Mouse (Mus musculus) adrenal gland, adult 8-10 months (tissue): ENCODE measurements around the gene Usp7. TPM values are rescaled to one million over a fixed set of nuclear protein-coding genes. Genes with fewer than 3 reads are reported as not detected.

ENCODE experiments used
- DNase-seq: peaks from one replicate; pipeline ENCODE4 v3.0.0; 2022
- total RNA-seq, 4 experiments: library from RNA; stranded (reverse); gene quantifications; 2 replicates each; pipeline ENCODE4 v1.2.4; 2022

Usp7 gene
- 100 to 1,000 TPM; 105 to 149 (median 127) TPM for total RNA-seq

DNA sequence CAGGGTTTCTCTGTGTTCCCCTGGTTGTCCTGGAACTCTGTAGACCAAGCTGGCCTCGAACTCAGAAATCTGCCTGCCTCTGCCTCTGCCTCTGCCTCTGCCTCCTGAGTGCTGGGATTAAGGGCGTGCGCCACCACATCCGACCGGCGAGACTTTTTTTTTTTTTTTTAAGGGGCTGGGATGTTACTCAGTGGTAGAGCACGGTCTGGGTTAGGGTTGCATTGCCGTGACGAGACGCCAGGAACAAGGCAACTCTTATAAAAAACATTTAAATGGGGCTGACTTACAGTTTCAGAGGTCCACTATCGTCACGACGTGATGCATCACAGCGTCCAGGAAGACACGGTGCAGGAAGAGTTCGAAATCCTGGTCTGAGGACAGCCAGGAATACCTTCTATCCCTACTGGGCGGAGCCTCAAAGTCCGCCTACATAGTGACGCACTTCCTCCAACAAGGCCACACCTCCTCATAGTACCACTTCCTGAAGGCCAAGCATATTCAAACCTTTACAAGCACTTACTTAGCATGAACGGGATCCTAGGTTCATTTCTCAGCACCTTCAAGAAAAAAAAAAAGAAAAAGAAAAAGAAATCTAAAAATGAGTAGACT is at the start of gene Usp7:
TSS of gene Usp7 (minus strand) at position 360 of the 609 bp plus-strand sequence.
- no peak for DNase-seq

DNA sequence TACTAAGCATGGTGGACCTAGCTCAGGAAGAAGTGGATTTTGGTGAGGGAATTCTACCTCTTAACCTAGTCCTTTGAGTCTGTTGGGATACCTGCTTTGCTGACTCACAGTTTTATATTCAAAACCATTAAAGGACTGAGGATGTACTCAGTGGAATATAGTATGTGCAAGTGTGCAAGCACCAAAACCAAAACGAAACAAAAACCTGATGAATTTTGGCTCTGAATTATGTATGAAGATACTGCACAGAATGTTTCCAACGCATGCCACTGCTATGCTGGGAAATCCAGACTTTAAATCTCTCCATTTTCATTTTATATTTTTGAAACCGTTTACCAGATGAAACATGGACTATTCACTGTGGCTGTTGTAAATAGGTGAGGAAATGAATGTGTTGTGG is 48.4 kb upstream of the Usp7 start:
- DNase-seq: no peak

DNA sequence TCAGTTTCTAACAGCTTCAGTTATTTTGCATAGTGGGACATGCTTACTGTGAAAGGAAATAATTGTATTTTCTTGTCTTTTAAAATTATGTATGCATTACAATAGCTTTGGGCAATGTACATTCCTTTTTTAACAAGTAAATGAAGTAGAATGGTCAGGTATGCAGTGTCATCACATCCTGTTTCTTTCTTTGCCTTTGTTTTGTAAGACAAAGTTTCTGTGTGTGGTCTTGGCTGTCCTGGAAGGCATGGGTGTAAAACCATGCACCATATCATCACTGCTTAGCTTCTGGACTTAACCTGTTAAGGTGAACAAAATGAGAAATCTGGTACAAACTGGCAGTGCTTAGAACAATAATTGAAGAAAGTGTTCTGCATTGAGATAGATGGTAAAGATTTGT is 46.8 kb upstream of the Usp7 start:
- DNase-seq: no peak

DNA sequence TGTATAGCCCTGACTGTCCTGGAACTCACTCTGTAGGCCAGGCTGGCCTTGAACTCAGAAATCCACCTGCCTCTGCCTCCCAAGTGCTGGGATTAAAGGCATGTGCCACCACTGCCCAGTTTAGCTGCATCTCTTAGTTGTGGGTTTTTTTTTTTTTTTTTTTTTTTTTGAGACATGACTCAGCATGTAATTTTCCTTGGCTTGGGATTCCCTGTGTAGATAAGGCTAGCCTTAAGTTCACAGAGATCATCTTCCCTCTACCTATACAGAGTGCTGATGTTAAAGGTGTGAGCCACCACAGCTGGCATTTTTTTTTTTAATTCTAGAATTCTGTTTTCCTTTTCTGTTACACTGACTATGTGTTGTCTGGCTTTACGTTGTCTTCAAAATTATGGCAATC is 45.5 kb upstream of the Usp7 start:
- no peak for DNase-seq

DNA sequence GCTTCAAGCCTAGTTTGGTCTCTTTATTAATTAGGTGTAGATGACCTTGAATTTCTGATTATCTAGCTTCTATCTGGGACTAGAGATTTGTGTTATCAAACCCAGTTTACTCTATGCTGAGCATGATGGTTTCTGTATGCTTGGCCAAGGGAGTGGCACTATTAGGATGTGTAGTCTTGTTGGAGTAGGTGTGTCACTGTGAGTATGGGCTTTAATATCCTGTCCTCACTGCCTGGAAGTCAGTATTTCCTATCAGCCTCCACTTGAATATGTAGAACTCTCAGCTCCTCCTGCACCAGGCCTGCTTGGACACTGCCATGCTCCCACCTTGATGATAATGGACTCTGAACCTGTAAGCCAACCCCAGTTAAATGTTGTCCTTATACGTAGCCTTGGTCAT is 44.8 kb upstream of the Usp7 start:
- DNase-seq: no peak

DNA sequence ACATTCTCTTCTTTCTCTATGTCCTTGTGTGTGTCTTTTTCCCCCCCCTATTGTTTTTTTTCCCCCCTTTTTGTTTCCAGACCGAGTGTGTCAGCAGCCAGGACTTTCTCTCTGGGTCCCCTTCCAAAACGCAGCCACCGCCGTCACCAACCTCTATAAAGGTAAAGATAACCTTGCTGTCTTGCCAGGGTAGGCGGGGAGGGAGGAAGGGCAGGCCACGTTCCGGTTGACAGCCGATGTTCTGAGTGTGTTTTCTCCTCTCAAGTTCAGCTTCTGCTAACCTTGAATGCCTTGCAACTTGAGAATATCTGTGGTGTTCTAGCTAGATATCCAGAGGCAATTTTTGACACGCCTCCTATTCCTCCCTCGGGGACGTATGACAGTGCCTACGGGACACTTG is 39.1 kb upstream of the Usp7 start:
- no peak for DNase-seq

DNA sequence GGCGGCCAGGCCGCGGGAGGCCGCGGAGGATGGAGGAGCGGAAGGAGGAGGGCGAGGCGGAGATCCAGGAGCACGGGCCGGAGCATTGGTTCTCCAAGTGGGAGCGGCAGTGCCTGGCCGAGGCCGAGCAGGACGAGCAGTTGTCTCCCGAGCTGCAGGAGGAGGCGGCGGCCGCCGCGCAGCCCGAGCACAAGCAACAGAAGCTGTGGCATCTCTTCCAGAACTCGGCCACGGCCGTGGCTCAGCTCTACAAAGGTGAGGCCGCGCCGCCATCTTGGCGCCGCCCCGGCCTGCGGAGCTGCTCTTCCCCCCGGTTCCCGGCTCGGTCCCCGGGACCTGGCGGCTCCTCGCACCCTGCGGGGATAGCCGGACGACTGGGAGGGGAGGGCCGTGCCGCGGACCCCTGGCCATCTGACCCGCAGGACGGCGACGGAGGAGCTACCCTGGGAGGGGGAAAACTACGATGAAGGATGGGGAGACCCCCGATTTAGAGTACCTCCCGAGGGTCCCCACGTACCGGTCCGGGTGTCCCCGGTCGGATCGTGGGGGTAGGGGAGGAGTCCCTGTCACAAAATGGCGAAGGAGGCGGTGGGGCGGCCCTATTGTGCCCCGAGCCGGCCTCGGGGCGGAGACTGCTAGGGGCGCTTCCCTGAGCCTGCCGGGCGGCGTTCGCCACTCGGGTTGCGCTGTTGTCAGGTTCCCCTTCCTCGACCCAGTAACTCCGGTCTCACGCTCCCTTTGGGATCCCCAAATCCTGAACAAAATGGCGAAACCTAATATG is 38.5 kb upstream of the Usp7 start:
- peak; percentile 78 for DNase-seq

DNA sequence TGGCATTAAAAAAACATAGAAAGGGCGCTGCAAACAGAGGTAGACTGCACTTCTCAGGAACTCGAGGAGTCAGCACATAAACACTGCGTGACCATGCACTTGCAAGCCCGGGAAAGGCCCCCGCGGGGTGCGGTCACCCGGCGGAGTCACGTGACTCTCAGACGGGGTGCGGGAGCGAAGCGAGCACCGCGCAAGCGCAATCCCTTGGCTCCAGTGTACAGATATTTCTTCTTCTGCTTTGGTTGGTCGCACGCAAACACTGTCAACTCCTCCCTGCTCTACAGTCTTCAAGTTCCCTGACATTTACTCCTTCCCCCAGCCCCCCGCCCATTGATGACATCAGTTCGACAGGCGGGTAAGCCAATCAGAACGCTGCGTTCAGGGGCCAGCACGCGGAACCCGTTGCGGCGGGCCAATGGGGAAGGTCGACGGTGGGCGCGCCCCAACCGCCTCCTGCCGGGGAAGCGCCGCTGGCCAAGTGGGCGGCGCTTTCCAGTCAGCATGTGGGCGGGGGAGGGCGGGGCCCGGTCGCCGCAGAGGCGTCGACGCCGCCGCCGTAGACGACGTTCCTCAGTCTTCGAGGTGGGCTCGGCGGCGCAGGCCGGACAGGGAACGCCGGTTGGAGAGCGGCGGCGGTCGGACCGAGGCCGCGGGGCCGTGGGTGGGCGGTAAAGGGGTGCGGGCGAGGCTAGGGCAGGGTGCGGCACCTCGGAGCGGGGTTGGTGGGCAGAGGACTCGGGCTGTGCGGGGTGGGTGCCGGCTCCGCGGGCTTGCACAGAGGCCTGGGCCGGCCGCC is 37.7 kb upstream of the Usp7 start, which contains the start of gene 1810013L24Rik:
TSS of gene 1810013L24Rik (plus strand) at position 537 of the 796 bp plus-strand sequence.
- DNase-seq: peak; percentile 99

DNA sequence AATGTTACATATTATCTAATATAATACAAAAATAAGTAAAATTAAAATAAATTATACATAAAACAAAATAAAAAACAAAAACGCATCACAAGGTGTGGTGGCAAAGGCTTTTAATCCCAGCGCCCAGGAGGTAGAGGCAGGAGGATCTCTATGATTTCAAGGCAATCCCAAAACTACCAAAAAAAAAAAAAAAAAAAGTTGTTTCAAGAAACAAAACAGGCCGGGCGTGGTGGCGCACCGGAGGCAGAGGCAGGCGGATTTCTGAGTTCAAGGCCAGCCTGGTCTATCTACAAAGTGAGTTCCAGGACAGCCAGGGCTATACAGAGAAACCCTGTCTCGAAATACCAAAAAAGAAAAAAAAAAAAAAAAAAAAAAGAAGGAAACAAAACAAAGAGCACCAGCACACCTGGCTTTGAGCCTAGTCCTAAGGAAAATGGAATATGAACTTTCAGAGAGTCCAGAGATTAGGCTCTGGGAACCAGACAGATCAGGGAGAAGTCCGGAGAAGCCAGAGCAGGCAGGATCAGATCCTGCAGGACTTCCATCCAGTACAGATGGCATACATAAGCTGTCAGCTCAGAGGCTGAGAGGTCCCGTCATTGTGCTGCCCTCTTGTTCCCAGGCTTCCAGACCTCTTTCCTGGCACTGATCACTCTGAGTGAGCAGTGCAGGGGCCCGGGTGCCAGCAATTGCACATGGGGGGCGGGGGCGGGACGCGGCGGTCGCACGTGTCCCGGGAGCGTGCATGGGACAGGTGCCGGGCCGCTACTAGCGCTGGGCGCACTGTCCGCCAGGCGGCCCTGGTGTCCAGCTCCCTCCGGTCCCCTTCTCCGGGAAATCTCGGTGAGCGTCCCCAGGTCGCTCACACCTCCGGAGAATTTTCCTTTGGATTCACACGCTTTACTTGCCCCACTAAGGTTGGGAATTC is 36.8 kb upstream of the Usp7 start:
- DNase-seq: no peak

DNA sequence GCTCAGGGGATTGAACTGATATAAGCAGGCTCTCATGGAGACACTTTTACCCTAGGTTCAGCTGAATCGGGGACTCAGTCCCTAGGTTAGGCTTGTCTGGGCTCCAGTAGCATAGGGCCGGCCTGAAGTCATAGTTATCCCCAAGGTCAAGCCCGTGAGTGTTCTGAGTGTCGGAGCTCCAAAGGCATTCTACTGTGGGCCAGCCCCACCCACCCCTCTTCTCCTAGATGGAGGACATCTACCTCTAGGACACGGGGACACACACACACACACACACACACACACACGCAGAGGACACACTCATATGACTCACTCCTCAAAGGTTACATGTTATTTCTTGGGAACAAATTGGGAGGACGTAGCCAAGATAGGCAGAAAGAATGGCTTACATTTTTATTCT is 35.3 kb upstream of the Usp7 start:
- no peak for DNase-seq

DNA sequence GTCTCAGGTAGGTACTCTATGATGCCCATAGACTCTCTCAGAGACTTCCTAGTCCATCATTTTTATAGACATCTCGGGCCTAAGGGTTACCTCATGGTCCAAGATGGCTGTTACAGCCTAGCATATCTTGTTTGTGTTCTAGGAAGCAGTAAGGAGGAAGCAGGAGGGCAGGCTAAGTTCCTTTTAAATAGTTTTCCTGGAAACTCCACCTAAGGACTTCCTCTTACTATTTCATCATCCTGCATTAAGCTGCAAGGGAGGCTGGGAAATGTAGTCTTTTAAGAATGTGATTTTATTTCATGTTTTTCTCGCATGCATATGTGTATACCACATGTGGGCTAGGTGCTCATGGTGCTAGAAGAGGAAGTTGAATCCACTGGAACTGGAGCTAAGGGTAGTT is 31.6 kb upstream of the Usp7 start:
- DNase-seq: no peak

DNA sequence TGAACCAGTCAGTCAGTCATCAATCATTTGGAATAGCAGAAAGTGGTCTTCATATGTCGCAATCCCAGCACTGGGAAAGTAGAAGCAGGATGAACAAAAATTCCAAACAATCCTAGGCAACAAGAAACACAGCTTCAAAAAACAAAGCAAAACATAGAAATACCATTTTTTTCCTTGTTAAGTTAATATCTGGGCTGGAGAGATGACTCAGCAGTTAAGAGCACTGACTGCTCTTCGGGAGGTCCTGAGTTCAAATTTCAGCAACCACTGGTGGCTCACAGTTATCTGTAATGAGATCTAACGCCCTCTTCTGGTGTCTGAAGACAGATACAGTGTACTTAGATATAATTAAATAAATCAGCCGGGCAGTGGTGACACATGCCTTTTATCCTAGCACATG is 30.5 kb upstream of the Usp7 start:
- no peak for DNase-seq

DNA sequence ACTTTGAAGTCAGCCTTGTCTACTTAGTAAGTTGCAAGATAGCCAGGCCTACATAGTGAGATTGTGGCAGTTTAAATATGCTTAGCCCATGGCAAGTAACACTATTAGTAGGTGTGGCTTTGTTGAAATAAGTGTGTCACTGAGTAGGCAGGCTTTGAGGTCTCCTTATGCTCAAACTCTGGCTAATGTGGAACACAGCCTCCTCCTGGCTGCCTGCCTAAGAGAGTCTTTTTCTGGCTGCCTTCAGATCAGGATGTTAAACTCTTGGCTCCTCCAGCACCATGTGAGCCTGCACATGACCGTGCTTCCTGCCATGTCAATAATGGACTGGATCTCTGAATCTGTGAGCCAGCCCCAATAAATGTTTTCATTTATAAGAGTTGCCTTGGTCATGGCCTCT is 29.3 kb upstream of the Usp7 start:
- no peak for DNase-seq

DNA sequence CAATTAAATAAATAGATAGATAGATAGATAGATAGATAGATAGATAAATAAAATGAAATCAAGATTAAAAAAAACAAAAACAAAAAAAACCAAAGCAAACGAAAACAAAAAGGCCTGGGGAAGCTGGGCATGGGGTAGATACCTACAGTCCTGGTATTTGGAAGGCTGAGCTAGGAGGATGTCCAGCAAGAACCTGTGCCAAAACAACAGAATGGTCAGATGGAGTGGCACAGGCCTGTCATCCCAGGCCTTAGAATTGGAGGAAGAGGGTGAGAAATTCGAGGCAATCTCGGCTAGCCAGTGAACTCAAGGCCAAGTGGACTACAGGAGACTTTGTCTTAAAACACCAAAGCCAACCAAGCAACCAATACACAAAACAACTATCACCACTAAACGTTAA is 25.8 kb upstream of the Usp7 start:
- DNase-seq: no peak

DNA sequence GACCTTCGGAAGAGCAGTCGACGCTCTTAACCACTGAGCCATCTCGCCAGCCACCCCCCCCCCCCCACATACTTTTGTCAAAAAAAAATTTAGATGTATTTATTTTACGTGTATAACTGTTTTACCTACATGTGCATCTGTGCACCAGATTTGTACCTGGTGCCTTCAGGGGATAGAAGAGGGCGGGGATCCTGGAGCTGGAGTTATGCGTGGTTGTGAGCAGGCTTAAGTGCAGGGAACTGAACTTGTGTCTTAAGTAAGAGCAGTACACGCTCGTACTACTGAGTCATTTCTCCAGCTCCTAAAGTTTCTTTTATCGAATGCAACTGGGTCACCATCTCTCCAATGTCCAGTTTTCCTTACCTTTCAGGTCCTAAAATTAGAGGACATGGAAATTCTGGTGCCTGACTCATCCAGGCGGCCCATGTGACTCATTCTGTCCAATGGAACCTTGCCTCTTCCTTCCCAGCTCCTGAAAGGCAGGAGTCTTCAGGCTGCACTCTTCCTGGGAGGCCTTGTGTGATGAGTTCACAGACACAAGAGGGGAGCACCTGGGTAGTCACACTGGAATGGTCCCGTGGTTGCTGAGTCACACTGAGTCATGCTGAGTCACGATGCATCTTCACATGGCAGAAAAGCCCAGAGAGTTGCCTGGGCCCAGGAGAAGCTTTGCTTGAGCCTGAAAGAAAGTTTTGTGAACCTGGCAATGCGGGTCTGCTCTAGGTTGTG is 18.5 kb upstream of the Usp7 start:
- peak; percentile 80 for DNase-seq

DNA sequence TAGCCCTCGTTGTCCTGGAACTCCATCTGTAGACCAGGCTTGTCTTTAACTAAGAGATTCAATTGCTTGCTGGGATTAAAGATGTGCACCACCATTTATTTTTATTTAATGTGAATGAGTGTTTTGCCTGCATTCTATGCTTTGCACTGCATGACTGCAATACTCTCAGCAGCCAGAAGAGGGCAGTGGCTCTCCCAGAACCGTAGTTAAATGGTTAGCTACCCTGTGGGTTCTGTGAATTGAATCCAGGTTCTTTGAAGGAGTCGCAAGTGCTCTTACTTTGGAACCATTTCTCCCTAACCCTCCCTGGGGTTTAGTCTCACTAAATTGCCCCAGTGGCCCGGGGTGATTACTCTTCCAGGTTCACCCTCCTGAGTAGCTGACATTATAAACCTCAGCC is 14.6 kb upstream of the Usp7 start:
- DNase-seq: no peak

DNA sequence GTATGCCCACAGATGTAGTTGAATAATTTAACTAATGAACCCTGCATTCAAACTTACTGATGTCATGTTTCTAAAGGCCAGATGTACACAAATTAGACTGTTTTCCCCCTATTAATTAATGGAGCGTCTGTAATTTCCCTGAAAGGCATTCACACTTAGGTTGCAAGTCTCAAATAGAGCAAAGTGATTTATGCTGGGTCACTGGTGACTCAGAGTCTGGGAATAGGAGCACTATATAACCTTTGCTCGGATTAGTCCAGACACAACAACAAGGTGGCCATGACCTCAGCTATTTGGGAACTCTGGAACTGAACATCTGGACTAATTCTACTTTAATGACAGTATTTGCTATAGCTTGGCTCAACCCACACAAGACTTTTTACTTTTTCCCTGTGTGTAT is 3.8 kb upstream of the Usp7 start:
- DNase-seq: no peak

DNA sequence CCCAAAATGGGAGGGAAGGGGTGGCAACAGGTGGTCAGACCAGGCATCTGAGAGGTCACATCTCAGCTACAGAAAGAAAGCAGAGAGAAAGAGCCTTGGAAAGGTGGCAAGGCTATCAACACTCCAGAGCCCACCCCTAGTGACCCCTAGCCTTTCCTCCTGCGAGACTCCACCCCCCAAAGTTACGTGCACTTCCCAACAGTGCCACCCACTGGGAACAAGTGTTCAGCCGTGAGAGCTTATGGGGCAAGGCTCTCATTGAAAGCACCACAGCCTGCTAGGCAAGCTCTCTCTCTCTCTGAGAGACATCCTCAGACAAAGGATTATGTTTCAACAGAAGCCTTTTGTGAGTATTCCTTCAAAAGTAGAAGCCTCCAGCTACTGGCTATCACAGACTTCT is 2.8 kb upstream of the Usp7 start:
- DNase-seq: no peak

DNA sequence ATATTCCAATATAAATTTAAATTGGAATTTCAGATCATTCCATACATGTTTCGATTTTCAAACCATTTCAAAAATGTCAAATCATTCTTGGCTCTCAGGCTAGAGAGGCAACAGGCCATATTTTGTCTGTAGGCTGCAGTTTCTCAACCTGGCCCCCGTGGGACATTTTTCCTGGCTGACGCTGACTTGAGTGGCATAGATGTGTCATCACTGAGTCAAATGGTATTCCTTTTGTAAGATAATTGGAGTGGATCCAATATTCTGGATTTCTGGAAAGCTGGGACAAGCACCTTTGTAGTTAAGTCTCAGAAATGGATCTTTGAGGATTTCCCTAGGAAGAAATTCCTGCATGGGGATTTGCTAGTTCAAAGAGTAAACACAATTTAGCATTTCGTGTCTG is 1.2 kb downstream of the Usp7 start:
- DNase-seq: no peak

DNA sequence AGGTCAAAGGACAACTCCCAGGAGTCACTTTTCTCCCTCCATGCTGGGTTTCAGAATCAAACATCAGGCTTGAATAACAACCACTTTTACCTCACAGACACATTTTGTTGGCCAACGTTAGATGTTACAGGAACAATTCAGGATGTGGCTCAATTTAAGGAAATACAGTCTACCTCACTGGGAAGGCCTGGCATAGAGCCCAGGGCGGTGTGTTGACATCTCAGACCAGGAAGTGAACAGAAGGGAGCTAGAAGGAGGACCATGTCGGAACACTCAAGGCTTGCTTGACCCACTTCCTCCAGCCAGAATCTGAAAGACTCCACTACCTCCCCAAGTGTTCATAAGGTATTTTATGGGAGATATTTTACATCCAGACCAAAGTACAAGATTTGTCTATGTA is 7.4 kb downstream of the Usp7 start:
- no peak for DNase-seq

DNA sequence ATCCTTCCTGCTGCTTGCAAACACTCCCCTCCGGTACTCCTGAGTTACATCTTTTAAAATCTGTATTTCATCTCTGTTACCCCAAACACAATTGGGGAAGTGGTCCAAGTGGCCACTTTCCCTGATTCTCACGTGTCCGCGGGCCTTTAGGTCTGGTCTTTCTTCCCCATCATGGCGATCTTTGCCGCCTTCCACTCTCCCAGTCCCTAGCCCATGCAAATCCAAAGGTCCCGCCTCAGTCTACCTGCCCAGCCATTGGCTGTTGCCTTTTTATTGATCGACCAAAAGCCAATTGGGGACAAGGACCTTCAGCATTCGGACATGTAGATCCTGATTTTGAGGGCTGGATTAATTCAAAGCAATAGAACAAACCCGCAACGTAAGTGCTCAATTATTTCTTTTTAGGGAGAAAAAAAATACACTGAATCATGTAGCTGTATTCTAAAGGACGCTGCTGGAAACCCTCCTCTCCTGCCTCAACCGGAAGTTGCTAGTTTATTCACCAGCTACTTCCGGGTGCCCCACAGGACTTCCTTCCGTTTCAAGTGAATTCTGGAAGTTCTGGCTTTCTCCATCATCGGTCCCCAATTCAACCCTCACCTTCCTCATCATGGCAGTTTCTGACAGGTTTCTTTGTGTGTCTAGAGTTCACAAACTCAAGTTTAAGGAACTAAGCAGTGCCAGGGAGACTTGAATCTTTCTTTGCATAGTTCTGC is 8.8 kb downstream of the Usp7 start:
- DNase-seq: no peak
